Mouse (Mus musculus) stomach, postnatal 0 days (tissue): ENCODE data around the gene Gli2. TPM values are rescaled to one million over a fixed set of nuclear protein-coding genes. Genes with fewer than 3 reads are reported as not detected.

Source experiments
- ATAC-seq: fragments of 200-750 bp; cut with Nextera tagmentation; 2 replicates; pipeline ENCODE4 v1.8.0; 2017; ENCODE audit not compliant: low FRiP score, low TSS enrichment
- DNase-seq: peaks from one replicate; pipeline ENCODE4 v3.0.0-alpha.2; 2016; ENCODE audit warnings: low spot score
- H3K27ac ChIP-seq: fragments of 300-500 bp; sonication (generic); replicated peaks from 2 replicates; pipeline ENCODE4 v1.5.1; 2014; ENCODE audit warnings: mild to moderate bottlenecking, control low read depth
- H3K27me3 ChIP-seq: fragments of 300-500 bp; sonication (generic); 2 replicates; pipeline ENCODE4 v1.6.1; 2014; ENCODE audit warnings: low read length; ENCODE audit not compliant: control insufficient read depth, insufficient read depth
- H3K36me3 ChIP-seq: fragments of 300-500 bp; sonication (generic); 2 replicates; pipeline ENCODE4 v1.6.1; 2014; ENCODE audit warnings: low read length, mixed read lengths; ENCODE audit not compliant: control insufficient read depth, insufficient read depth
- H3K4me1 ChIP-seq: fragments of 300-500 bp; sonication (generic); replicated peaks from 2 replicates; pipeline ENCODE4 v1.6.1; 2014; ENCODE audit warnings: antibody characterized with exemption; ENCODE audit not compliant: control insufficient read depth, insufficient read depth
- H3K4me2 ChIP-seq: fragments of 300-500 bp; sonication (generic); replicated peaks from 2 replicates; pipeline ENCODE4 v1.6.1; 2014; ENCODE audit warnings: low read depth, mild to moderate bottlenecking, control low read depth, moderate library complexity
- H3K4me3 ChIP-seq: fragments of 300-500 bp; sonication (generic); 2 replicates; pipeline ENCODE4 v1.5.1; 2014; ENCODE audit warnings: low read depth, low read length, control low read depth
- H3K9ac ChIP-seq: fragments of 300-500 bp; sonication (generic); 2 replicates; pipeline ENCODE4 v1.6.1; 2014; ENCODE audit warnings: mild to moderate bottlenecking, low read length, control low read depth, mixed read lengths
- H3K9me3 ChIP-seq: fragments of 300-500 bp; sonication (generic); 2 replicates; pipeline ENCODE4 v1.6.1; 2016; ENCODE audit warnings: low read length; ENCODE audit not compliant: control insufficient read depth
- CTCF ChIP-seq: IDR thresholded peaks from 2 replicates; pipeline ENCODE4 v1.5.1; 2016; ENCODE audit warnings: antibody characterized with exemption, low read depth, mild to moderate bottlenecking, moderate library complexity
- EP300 ChIP-seq: optimal IDR thresholded peaks from 2 replicates; pipeline ENCODE3; 2016; ENCODE audit warnings: antibody characterized with exemption
- WGBS: fragments of 180-500 bp; shearing (Covaris S2); extraction: QIAGEN DNeasy Blood & Tissue Kit; methylation state at CpG from one replicate; pipeline ENCODE4 v1.1.7; 2014; 5-methylcytosine and 5-hydroxymethylcytosine counted together
- microRNA-seq: library from miRNA; unstranded; fragments of <30 nt; microRNA quantifications from one replicate; pipeline ENCODE4, GENCODE M21; 2016
- polyA plus RNA-seq: library from polyadenylated mRNA; unstranded; fragments of >200 nt; fragmentation: Nextera tagmentation; extraction: Ambion mirVana; gene quantifications from 2 replicates; pipeline ENCODE4 v1.2.1, GENCODE M21; 2015

Gene Gli2
- polyA plus RNA-seq, 1 experiment from 2014 or later: 2.0 TPM

DNA sequence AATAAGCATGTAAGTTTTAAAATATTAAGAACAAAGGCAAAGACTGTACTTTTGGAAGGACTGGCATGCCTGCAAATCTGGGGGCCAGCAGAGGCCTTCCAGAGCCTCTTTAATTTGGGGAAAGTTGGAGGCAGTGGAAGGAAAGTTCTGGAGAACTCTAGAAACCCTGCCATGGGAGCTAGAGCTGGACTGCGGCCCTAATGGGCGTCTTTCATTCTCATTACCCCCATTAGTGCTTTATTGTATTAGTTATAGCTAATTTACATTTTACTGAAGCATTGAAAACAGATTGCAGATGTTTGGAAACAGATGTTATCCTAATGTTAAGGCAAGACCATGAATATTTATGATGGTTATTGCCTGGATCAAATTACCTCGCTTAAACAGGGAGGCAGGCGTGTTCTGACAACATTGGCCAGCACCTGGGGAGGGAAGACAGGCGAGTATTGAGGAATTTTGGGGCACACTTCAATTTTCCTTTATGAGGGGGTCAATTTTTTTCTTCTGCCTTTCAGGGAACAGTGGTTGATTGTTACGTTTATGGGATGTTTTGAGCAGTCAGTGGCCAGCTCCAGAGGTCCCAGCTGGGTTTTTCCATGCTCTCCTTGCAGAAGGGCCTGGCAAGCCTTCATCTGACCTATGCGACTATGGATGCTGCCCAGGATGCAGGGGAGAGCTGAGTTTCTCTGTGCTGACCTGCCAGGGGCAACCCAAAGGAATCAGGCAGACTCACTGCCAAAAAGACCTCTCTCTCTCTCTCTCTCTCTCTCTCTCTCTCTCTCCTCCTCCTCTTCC, 253.9 kb downstream of the Gli2 start:
- ATAC-seq (no peak), DNase-seq (no peak)
- Histone ChIP-seq H3K27ac (no peak overlapping the region), H3K9me3 (no peaks in the 10 kb centered on the region), H3K4me1 (no peaks in the 10 kb centered on the region), H3K9ac (no peak overlapping the region), H3K4me2 (no peak overlapping the region), H3K4me3 (no peak overlapping the region), H3K36me3 (no peaks in the 10 kb centered on the region), H3K27me3 (no peaks in the 10 kb centered on the region)
- TF ChIP-seq CTCF (no peak), EP300 (no peak)
- WGBS: 66% methylated on average over 7 of the region's 7 CpGs

DNA sequence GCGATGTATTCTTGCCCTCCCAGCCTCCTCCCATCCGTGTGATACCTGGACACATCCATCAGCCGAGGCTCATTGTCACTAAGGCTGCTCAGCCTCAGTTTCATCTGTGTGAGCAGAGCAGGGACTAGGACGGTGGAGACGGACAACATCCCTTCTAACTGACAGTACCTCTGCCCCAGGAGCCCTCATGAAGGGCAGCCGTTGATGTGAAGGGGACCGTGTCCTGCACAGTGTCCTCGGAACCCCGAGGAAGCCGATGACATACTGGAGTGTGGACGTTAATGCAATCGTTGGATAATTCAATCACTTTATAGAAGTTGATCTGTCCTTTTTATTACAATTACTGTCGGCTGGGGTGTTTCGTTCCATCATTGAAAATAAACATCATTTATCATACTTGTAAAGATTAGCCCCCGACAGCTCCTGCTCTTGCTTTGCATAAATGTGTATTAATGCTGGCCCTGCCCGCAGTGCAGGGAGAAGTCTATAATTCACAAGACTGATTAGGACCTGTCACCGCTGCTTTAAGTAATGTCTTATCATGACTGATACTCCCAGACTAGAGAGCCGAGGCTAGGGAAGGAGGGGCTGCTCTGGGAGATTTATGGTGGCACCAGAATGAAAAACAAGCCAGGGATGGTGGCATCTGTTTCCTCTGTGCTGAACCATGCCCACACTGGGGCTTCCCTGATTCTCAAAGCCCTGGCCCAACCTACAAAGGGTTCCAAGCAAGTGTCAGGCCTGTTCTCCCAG, 257.8 kb downstream of the Gli2 start:
- no peaks in the 10 kb centered on the region for H3K4me1 ChIP-seq
- H3K27me3 ChIP-seq: no peaks in the 10 kb centered on the region
- no peak overlapping the region for H3K27ac ChIP-seq
- no peak overlapping the region for H3K9ac ChIP-seq
- no peaks in the 10 kb centered on the region for H3K36me3 ChIP-seq
- no peak for DNase-seq
- 53% methylated on average over 18 of the region's 18 CpGs for WGBS
- H3K9me3 ChIP-seq: no peaks in the 10 kb centered on the region
- TF ChIP-seq CTCF (no peak), EP300 (no peak)
- no peak overlapping the region for H3K4me2 ChIP-seq
- H3K4me3 ChIP-seq: no peak overlapping the region
- no peak for ATAC-seq

DNA sequence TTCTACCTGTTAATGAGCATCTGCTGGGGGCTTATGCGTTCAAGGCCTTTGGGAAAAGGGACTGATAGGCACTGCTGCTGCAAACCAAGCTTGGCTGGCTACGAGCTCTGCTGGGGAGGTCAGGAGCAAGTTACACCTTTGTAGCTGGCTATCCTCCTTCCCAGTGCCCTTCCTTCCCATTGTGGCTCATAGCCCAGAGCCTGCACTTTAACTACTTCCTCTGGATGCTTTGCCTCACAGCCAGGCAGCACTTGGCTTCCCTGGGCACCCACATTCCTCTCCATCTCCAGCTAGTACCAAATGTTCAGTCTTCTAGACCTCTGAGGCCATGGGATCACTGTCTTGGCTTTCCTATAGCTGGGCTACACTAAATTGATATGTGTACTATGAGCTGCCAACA, 263.5 kb downstream of the Gli2 start:
- Histone ChIP-seq H3K36me3 (no peaks in the 10 kb centered on the region), H3K27me3 (no peaks in the 10 kb centered on the region), H3K9me3 (no peaks in the 10 kb centered on the region), H3K4me2 (no peak overlapping the region), H3K4me3 (no peak overlapping the region), H3K4me1 (no peaks in the 10 kb centered on the region), H3K27ac (no peak overlapping the region), H3K9ac (no peak overlapping the region)
- 85% methylated on average over 2 of the region's 2 CpGs for WGBS
- DNase-seq: no peak
- no peak for TF ChIP-seq EP300
- TF ChIP-seq CTCF: no peak
- no peak for ATAC-seq

DNA sequence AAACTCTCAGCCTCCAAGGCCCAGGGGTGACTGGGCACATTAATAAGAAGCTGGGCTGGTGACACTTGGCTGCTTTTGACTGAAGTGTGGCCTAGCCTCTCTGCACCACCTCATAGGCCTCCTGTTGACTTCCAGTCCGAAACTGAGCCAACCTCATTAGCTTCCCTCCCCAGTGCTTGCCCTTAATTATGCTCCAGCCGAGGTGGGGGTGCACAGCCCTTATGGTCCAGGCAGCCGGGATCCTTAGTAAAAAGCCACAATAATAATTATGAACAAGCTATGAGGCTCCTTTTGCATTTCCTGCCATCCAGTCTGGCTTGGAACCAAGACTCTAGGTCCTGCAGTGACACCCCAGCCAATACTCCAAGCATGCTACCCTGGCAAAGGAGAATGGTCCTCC, 264.0 kb downstream of the Gli2 start:
- TF ChIP-seq CTCF (no peak), EP300 (no peak)
- Histone ChIP-seq H3K9me3 (no peaks in the 10 kb centered on the region), H3K4me2 (no peak overlapping the region), H3K27me3 (no peaks in the 10 kb centered on the region), H3K9ac (no peak overlapping the region), H3K4me3 (no peak overlapping the region), H3K36me3 (no peaks in the 10 kb centered on the region), H3K4me1 (no peaks in the 10 kb centered on the region), H3K27ac (no peak overlapping the region)
- DNase-seq (no peak), ATAC-seq (no peak)
- 82% methylated on average over 3 of the region's 3 CpGs for WGBS

DNA sequence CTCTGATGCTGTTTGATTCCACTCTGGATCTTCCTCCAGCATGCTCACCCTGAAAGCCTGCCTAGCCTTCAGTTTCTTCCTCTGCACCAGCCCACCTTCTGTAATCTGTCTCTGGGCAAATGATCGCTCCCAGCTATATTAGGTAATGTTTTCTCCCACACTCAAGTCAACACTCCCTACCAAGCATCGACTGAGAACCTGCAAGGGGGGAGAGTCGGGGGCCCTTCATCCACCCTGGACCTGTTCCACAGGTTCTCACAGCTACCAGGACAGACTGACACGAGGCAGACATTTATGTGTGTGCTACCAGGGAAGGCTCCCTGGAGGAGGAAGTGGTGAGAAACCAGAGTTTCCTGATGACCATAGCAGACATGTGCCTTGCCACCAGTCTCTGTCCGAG, 264.6 kb downstream of the Gli2 start:
- Histone ChIP-seq H3K36me3 (no peaks in the 10 kb centered on the region), H3K4me1 (no peaks in the 10 kb centered on the region), H3K9me3 (no peaks in the 10 kb centered on the region), H3K27me3 (no peaks in the 10 kb centered on the region), H3K4me2 (no peak overlapping the region), H3K27ac (no peak overlapping the region), H3K4me3 (no peak overlapping the region), H3K9ac (no peak overlapping the region)
- ATAC-seq: peak; percentile 73
- WGBS: 34% methylated on average over 5 of the region's 5 CpGs
- TF ChIP-seq EP300 (no peak), CTCF (no peak)
- DNase-seq: peak; percentile 42

DNA sequence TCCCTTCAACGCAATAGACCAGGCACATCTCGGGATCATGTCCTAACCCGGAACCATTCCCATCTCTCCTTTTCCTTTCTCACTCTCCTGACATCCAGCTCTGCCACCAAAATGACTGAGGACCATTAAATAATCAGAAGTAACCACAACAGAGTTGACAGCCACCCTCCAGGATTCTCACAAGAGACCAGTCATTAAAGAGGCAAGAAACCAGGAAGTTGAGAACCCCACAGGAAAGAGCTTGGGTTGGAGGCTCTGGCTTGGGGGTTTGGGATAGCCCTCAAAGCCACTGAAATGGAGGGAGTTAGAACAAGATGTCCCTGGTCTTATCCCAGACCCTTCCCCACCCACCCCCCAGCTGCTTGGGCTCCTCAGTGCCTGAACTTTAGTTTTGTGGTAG, 265.9 kb downstream of the Gli2 start:
- Histone ChIP-seq H3K27me3 (no peaks in the 10 kb centered on the region), H3K4me3 (no peak overlapping the region), H3K9ac (no peak overlapping the region), H3K27ac (no peak overlapping the region), H3K4me1 (no peaks in the 10 kb centered on the region), H3K4me2 (no peak overlapping the region), H3K36me3 (no peaks in the 10 kb centered on the region), H3K9me3 (no peaks in the 10 kb centered on the region)
- TF ChIP-seq EP300 (no peak), CTCF (no peak)
- ATAC-seq (no peak), DNase-seq (no peak)
- WGBS: 87% methylated on average over 3 of the region's 3 CpGs

Small RNAs within 50 kb of the gene (microRNA-seq; reads per million reads assigned to microRNA genes)
- not detected for gene Mir6346
